Mouse (Mus musculus): ENCODE measurements around the gene Gab1. TPM values are rescaled to one million over a fixed set of nuclear protein-coding genes. Genes with fewer than 3 reads are reported as not detected.
A peak's percentile ranks its signal among the peaks of the same experiment; 100 is the strongest.

The Gab1 gene
- total and polyA plus RNA-seq, 3 experiments = 32.6 to 40.2 (median 38.3) TPM

GRCm38 (mm10) chr8:80738388-80739154 is 141.7 kb downstream of the Gab1 start:
- peak overlapping the region; percentile 87 for H3K4me3 ChIP-seq
- under 1% methylated on average over 70 of the region's 84 CpGs for WGBS
- H3K27me3 ChIP-seq (ENCODE audit: control insufficient read depth, insufficient read depth, low read length) = no peaks in the 10 kb centered on the region
- no peaks in the 10 kb centered on the region for H3K79me2 ChIP-seq (replicated peaks; ENCODE audit: control insufficient read depth, insufficient read depth, low read length)
- TF ChIP-seq CTCF (IDR thresholded peaks at IDR 0.05) (no peak; the same call in 1 of the 2 replicates), EP300 (IDR thresholded peaks at IDR 0.05; ENCODE audit: insufficient read depth, low read depth, low read length) (no peak)
- H3K36me3 ChIP-seq (ENCODE audit: control insufficient read depth, insufficient read depth, low read length) = peaks cover 12% of the 10 kb centered on the region
- H3K9ac ChIP-seq (ENCODE audit: low read depth, low read length) = peak overlapping the region; percentile 99
- peak overlapping the region; percentile 96 for H3K27ac ChIP-seq
- peaks cover 5% of the 10 kb centered on the region for H3K4me1 ChIP-seq (ENCODE audit: control insufficient read depth, insufficient read depth, low read length)
- DNase-seq = peak; percentile 50 to 57
- intact Hi-C loops (cut with DNase I) = no loop called here

GRCm38 (mm10) chr8:80738046-80738387 is 142.3 kb downstream of the Gab1 start:
- TF ChIP-seq POLR2A (IDR thresholded peaks at IDR 0.05; ENCODE audit: insufficient read depth, low read depth, low read length) (no peak), CTCF (IDR thresholded peaks at IDR 0.05) (no peak), EP300 (IDR thresholded peaks at IDR 0.05; ENCODE audit: insufficient read depth, low read depth, low read length) (no peak)

DNA sequence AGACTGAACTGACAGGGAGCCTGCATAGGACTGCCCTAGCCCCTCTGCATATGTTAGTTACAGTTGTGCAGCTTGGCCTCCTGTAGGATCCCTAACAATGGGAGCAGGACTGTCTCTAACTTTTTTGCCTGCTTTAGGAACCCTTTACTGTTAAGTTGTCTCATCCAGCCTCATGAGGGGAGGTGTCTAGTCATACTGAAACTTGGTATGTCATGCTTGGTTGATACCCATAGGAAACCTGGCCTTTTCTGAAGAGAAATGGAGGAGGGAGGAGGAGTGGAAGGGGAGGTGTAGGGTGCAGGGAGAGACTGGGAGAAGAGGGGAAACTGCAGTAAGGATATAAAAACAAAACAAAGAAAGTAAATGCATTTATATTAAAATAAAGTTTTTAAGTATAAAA is 148.0 kb downstream of the Gab1 start:
- Histone ChIP-seq H3K27ac (no peak overlapping the region), H3K9ac (ENCODE audit: low read depth, low read length) (no peak overlapping the region), H3K27me3 (ENCODE audit: control insufficient read depth, insufficient read depth, low read length) (no peaks in the 10 kb centered on the region), H3K4me1 (ENCODE audit: control insufficient read depth, insufficient read depth, low read length) (no peaks in the 10 kb centered on the region; the same call in none of the 2 replicates), H3K36me3 (ENCODE audit: control insufficient read depth, insufficient read depth, low read length) (peaks cover 20% of the 10 kb centered on the region), H3K79me2 (replicated peaks; ENCODE audit: control insufficient read depth, insufficient read depth, low read length) (peaks cover 4% of the 10 kb centered on the region), H3K4me3 (no peak overlapping the region)
- intact Hi-C loops (cut with DNase I) = no loop called here
- no peak for DNase-seq
- no peak for TF ChIP-seq CTCF (IDR thresholded peaks at IDR 0.05)
- TF ChIP-seq POLR2A (IDR thresholded peaks at IDR 0.05; ENCODE audit: insufficient read depth, low read depth, low read length) = no peak
- no peak for TF ChIP-seq EP300 (IDR thresholded peaks at IDR 0.05; ENCODE audit: insufficient read depth, low read depth, low read length)

More at GRCm38 (mm10) chr8:80738046-80738387, 142.3 kb downstream of the Gab1 start:
- H3K79me2 ChIP-seq (replicated peaks; ENCODE audit: control insufficient read depth, insufficient read depth, low read length) = no peaks in the 10 kb centered on the region
- H3K36me3 ChIP-seq (ENCODE audit: control insufficient read depth, insufficient read depth, low read length) = peaks cover 14% of the 10 kb centered on the region
- peak overlapping the region; percentile 87 for H3K4me3 ChIP-seq
- no peaks in the 10 kb centered on the region for H3K27me3 ChIP-seq (ENCODE audit: control insufficient read depth, insufficient read depth, low read length)
- H3K27ac ChIP-seq = peak overlapping the region; percentile 96
- WGBS = 0% methylated on average over 5 of the region's 5 CpGs
- H3K4me1 ChIP-seq (ENCODE audit: control insufficient read depth, insufficient read depth, low read length) = peaks cover 5% of the 10 kb centered on the region
- peak; percentile 60 to 61 for DNase-seq
- H3K9ac ChIP-seq (ENCODE audit: low read depth, low read length) = peak overlapping the region; percentile 99
- intact Hi-C loops (cut with DNase I) = no loop called here

DNA sequence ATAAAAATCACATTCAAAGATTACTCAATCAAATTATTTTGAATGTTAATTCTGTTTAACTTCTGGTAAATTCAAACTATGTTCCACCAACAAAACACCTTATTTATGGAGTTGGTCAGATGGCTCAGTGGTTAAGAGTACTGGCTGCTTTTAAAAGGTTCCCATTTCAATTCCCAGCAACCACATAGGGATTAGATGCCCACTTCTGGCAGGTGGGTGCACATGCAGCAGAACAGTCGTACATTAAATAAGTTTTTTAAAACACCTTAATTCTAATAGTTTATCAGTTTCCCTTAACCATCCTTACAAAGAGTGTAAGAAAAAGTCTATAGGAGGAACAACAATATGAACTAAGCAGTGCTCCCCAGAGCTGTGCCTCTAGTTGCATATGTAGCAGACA is 165.9 kb downstream of the Gab1 start:
- Histone ChIP-seq H3K4me1 (ENCODE audit: control insufficient read depth, insufficient read depth, low read length) (no peaks in the 10 kb centered on the region), H3K79me2 (replicated peaks; ENCODE audit: control insufficient read depth, insufficient read depth, low read length) (no peaks in the 10 kb centered on the region), H3K4me3 (no peak overlapping the region), H3K36me3 (ENCODE audit: control insufficient read depth, insufficient read depth, low read length) (peaks cover 4% of the 10 kb centered on the region), H3K27ac (no peak overlapping the region), H3K9ac (ENCODE audit: low read depth, low read length) (no peak overlapping the region), H3K27me3 (ENCODE audit: control insufficient read depth, insufficient read depth, low read length) (no peaks in the 10 kb centered on the region)
- no peak for DNase-seq
- intact Hi-C loops (cut with DNase I) = no loop called here
- TF ChIP-seq EP300 (IDR thresholded peaks at IDR 0.05; ENCODE audit: insufficient read depth, low read depth, low read length) (no peak), CTCF (IDR thresholded peaks at IDR 0.05) (peak; percentile 64), POLR2A (IDR thresholded peaks at IDR 0.05; ENCODE audit: insufficient read depth, low read depth, low read length) (no peak)
- WGBS = 89% methylated on average over 1 of the region's 1 CpGs

Other genes with a start within 250 kb of the Gab1 start
- gene Smarca5, start 141.0 kb downstream of the Gab1 start, total RNA-seq (2021) = 10 to 100 TPM; 37.9 to 43.5 TPM
- gene Smarca5, start 141.0 kb downstream of the Gab1 start, polyA plus RNA-seq (2012; rRNA removed) = 3.5 and 7.8 TPM in 2 replicates
- 10 to 100 TPM; 17.7 to 18.9 TPM for gene Usp38, start 134.4 kb upstream of the Gab1 start, total RNA-seq (2021)
- gene Usp38, start 134.4 kb upstream of the Gab1 start, polyA plus RNA-seq (2012; rRNA removed) = 5.1 and 7.8 TPM in 2 replicates